Mouse (Mus musculus) CH12.LX (cell line): ENCODE measurements around the gene Ndufaf5. TPM values are rescaled to one million over a fixed set of nuclear protein-coding genes. Genes with fewer than 3 reads are reported as not detected.

Source experiments
- DNase-seq: peaks from one replicate; pipeline ENCODE4 v3.0.0-alpha.2; 2013; ENCODE audit errors: extremely low read depth
- H3K27ac ChIP-seq: 2 replicates; pipeline ENCODE4 v1.5.1; 2012; ENCODE audit warnings: low read depth, mild to moderate bottlenecking, control low read depth, moderate library complexity; ENCODE audit not compliant: insufficient read depth
- H3K27me3 ChIP-seq: replicated peaks from 2 replicates; pipeline ENCODE3; 2012; ENCODE audit warnings: inconsistent platforms
- H3K36me3 ChIP-seq, 2 experiments: replicated peaks in 1 of 2; 2 replicates each; pipeline versions ENCODE3 to v1.6.1; 2012; ENCODE audit warnings: inconsistent platforms in 1 of 2, low read length in 1 of 2, mild to moderate bottlenecking in 1 of 2, mixed read lengths in 1 of 2, moderate library complexity in 1 of 2; ENCODE audit not compliant: control insufficient read depth in 1 of 2, insufficient read depth in 1 of 2
- H3K4me1 ChIP-seq, 2 experiments: 2 replicates each; pipeline ENCODE4 v1.6.1; 2012; ENCODE audit warnings: inconsistent platforms in 1 of 2, moderate library complexity in 1 of 2; ENCODE audit not compliant: insufficient read depth in 2 of 2, control insufficient read depth in 1 of 2
- H3K4me2 ChIP-seq: 2 replicates; pipeline ENCODE4 v1.6.1; 2012; ENCODE audit warnings: low read depth, mild to moderate bottlenecking, control low read depth; ENCODE audit not compliant: poor library complexity, insufficient read depth, severe bottlenecking
- H3K4me3 ChIP-seq, 3 experiments: fragments of 150-350 bp in 1 of 3; sonication (generic) in 1 of 3; replicated peaks in 1 of 3; 2 replicates each; pipeline versions ENCODE3 to v1.5.1; 2011 to 2012; ENCODE audit warnings: low read depth in 2 of 3, low read length in 2 of 3, mild to moderate bottlenecking in 2 of 3, moderate library complexity in 2 of 3, control low read depth in 1 of 3, improper control_type of control experiment in 1 of 3, inconsistent platforms in 1 of 3, mixed read lengths in 1 of 3; ENCODE audit not compliant: poor library complexity in 1 of 3
- H3K79me2 ChIP-seq: replicated peaks from 2 replicates; pipeline ENCODE4 v1.6.1; 2012; ENCODE audit warnings: mild to moderate bottlenecking, moderate library complexity; ENCODE audit not compliant: control insufficient read depth, poor library complexity, insufficient read depth, severe bottlenecking; ENCODE audit errors: extremely low read depth
- H3K9ac ChIP-seq: 2 replicates; pipeline ENCODE4 v1.6.1; 2012; ENCODE audit warnings: low read depth, mild to moderate bottlenecking, control low read depth, moderate library complexity; ENCODE audit not compliant: insufficient read depth
- H3K9me3 ChIP-seq: replicated peaks from 2 replicates; pipeline ENCODE3; 2012; ENCODE audit warnings: low read length, inconsistent platforms, mixed read lengths
- CHD1 ChIP-seq: IDR thresholded peaks from 2 replicates; pipeline ENCODE4 v1.6.1; 2012; ENCODE audit warnings: low read depth, low read length, improper control_type of control experiment, inconsistent platforms
- CHD2 ChIP-seq: IDR thresholded peaks from 2 replicates; pipeline ENCODE4 v1.6.1; 2011; ENCODE audit warnings: low read length, improper control_type of control experiment
- E2F4 ChIP-seq: IDR thresholded peaks from 2 replicates; pipeline ENCODE4 v1.6.1; 2011; ENCODE audit warnings: low read depth, low read length, improper control_type of control experiment; ENCODE audit not compliant: insufficient replicate concordance
- ELF1 ChIP-seq: IDR thresholded peaks from 2 replicates; pipeline ENCODE4 v1.6.1; 2014; ENCODE audit warnings: low read depth, mild to moderate bottlenecking, inconsistent platforms, low read length, improper control_type of control experiment
- ETS1 ChIP-seq: conservative IDR thresholded peaks from 2 replicates; pipeline ENCODE4 v1.6.1; 2012; ENCODE audit warnings: low read depth, mild to moderate bottlenecking, inconsistent platforms, low read length, improper control_type of control experiment, moderate library complexity
- HCFC1 ChIP-seq: IDR thresholded peaks from 2 replicates; pipeline ENCODE4 v1.6.1; 2012; ENCODE audit warnings: low read depth, mild to moderate bottlenecking, inconsistent platforms, low read length, improper control_type of control experiment
- IRF4 ChIP-seq: IDR thresholded peaks from 2 replicates; pipeline ENCODE4 v1.6.1; 2014; ENCODE audit warnings: low read depth, mild to moderate bottlenecking, inconsistent platforms, low read length, improper control_type of control experiment
- MAFK ChIP-seq: IDR thresholded peaks from 2 replicates; pipeline ENCODE4 v1.6.1; 2011; ENCODE audit warnings: low read length, improper control_type of control experiment; ENCODE audit not compliant: insufficient replicate concordance
- MAZ ChIP-seq: IDR thresholded peaks from 2 replicates; pipeline ENCODE4 v1.6.1; 2012; ENCODE audit warnings: low read depth, mild to moderate bottlenecking, inconsistent platforms, low read length, improper control_type of control experiment, moderate library complexity
- MXI1 ChIP-seq: IDR thresholded peaks from 2 replicates; pipeline ENCODE4 v1.6.1; 2011; ENCODE audit warnings: mild to moderate bottlenecking, low read depth, low read length, improper control_type of control experiment
- MYC ChIP-seq: IDR thresholded peaks from 2 replicates; pipeline ENCODE4 v1.6.1; 2011; ENCODE audit warnings: low read depth, mild to moderate bottlenecking, improper control_type of control experiment, low read length
- NELFE ChIP-seq: IDR thresholded peaks from 2 replicates; pipeline ENCODE4 v1.6.1; 2011; ENCODE audit warnings: low read depth, low read length, improper control_type of control experiment
- NRF1 ChIP-seq: IDR thresholded peaks from 2 replicates; pipeline ENCODE4 v1.6.1; 2014; ENCODE audit warnings: low read depth, mild to moderate bottlenecking, inconsistent platforms, low read length, improper control_type of control experiment, moderate library complexity
- PAX5 ChIP-seq: IDR thresholded peaks from 2 replicates; pipeline ENCODE4 v1.6.1; 2012; ENCODE audit warnings: low read length, inconsistent platforms, mixed read lengths
- POLR2A ChIP-seq: IDR thresholded peaks from 2 replicates; pipeline ENCODE4 v1.6.1; 2011; ENCODE audit warnings: low read depth, mild to moderate bottlenecking, improper control_type of control experiment, low read length
- RCOR1 ChIP-seq: conservative IDR thresholded peaks from 2 replicates; pipeline ENCODE4 v1.6.1; 2012; ENCODE audit warnings: low read depth, mild to moderate bottlenecking, inconsistent platforms, low read length, improper control_type of control experiment
- SMC3 ChIP-seq: IDR thresholded peaks from 2 replicates; pipeline ENCODE4 v1.6.1; 2011; ENCODE audit warnings: low read depth, low read length, improper control_type of control experiment
- TBP ChIP-seq: conservative IDR thresholded peaks from 2 replicates; pipeline ENCODE4 v1.6.1; 2011; ENCODE audit warnings: low read depth, low read length, improper control_type of control experiment
- TCF12 ChIP-seq: IDR thresholded peaks from 2 replicates; pipeline ENCODE4 v1.6.1; 2014; ENCODE audit warnings: low read depth, mild to moderate bottlenecking, inconsistent platforms, low read length, improper control_type of control experiment
- USF1 ChIP-seq: IDR thresholded peaks from 2 replicates; pipeline ENCODE4 v1.6.1; 2014; ENCODE audit warnings: low read depth, mild to moderate bottlenecking, inconsistent platforms, low read length, improper control_type of control experiment
- USF2 ChIP-seq: conservative IDR thresholded peaks from 2 replicates; pipeline ENCODE4 v1.6.1; 2011; ENCODE audit warnings: low read depth, low read length, improper control_type of control experiment
- ZKSCAN1 ChIP-seq: IDR thresholded peaks from 2 replicates; pipeline ENCODE4 v1.6.1; 2012; ENCODE audit warnings: low read depth, inconsistent platforms, low read length, improper control_type of control experiment, borderline replicate concordance
- ZNF384 ChIP-seq: IDR thresholded peaks from 2 replicates; pipeline ENCODE4 v1.6.1; 2012; ENCODE audit warnings: low read depth, low read length, improper control_type of control experiment, inconsistent platforms
- dilution Hi-C: fragments of 300-500 bp; cut with MboI; formaldehyde crosslinking; loops from 2 replicates; pipeline ENCODE4 v1.14.3; 2020; ENCODE audit warnings: low sequenced_read_pairs; ENCODE audit not compliant: extremely low pct_unique_long_range_greater_than_20kb, extremely low pct_ligation_motif_present
- in situ Hi-C: fragments of 300-500 bp; cut with MboI; formaldehyde crosslinking; loops from 3 replicates; pipeline ENCODE4 v1.14.3; 2019; ENCODE audit warnings: low sequenced_read_pairs, low pct_ligation_motif_present, low pct_unique_long_range_greater_than_20kb, mixed read lengths
- polyA plus RNA-seq: library from polyadenylated mRNA; unstranded; fragments of >175 nt; gene quantifications from 2 replicates; pipeline ENCODE4 v1.2.1, GENCODE M21; 2012; ENCODE audit warnings: low read depth; ENCODE audit not compliant: insufficient read length
- total RNA-seq, 2 experiments: library from RNA; depleted of rRNA; stranded (reverse); fragments of 300-350 nt in 1 of 2; fragments of >200 nt in 1 of 2; gene quantifications; 2 replicates each; pipeline ENCODE4 v1.2.3; 2012 to 2014

Ndufaf5 gene
- total and polyA plus RNA-seq, 3 experiments, result 19.3 to 39.5 (median 21.1) TPM

DNA sequence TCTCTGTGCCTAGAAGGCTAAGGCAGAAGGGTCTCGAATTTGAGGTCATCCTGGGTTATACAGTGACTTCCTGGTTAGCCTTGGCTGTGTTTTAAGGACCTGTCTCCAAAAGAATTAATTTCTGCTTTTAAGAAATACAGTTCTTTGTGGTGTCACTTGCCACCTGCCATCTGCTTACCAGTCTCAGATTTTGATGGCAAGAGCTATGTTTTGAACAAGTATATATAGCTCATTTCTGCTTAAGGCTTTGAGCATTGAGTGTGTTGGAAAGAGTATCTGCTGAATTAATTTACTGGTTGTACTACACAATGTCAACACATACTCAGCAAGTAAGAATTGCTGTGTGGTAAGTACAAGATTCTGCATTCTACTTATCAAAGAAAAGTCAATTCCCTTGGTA lies 59.8 kb downstream of the Ndufaf5 start:
- DNase-seq, result no peak
- Histone ChIP-seq H3K4me3 (no peak overlapping the region), H3K79me2 (no peaks in the 10 kb centered on the region), H3K27me3 (no peaks in the 10 kb centered on the region), H3K27ac (no peak overlapping the region), H3K9ac (no peak overlapping the region), H3K9me3 (no peaks in the 10 kb centered on the region), H3K4me1 (no peaks in the 10 kb centered on the region), H3K4me2 (no peak overlapping the region), H3K36me3 (no peaks in the 10 kb centered on the region)
- in situ Hi-C loops (no loop called here), dilution Hi-C loops (no loop called here)
- TF ChIP-seq ELF1 (no peak), NRF1 (no peak), MYC (no peak), MAFK (no peak), IRF4 (no peak), ETS1 (no peak), E2F4 (no peak), NELFE (no peak), MXI1 (no peak), SMC3 (no peak), HCFC1 (no peak), MAZ (no peak), PAX5 (no peak), RCOR1 (no peak), TCF12 (no peak), TBP (no peak), CHD2 (no peak), POLR2A (no peak), ZKSCAN1 (no peak), CHD1 (no peak)
- TF ChIP-seq, all 38 proteins: peak for 0

GRCm38 (mm10) chr2:140237245-140237644 lies 66.8 kb downstream of the Ndufaf5 start:
- no peaks in the 10 kb centered on the region for H3K4me1 ChIP-seq
- no peak for DNase-seq
- no peak overlapping the region for H3K9ac ChIP-seq
- TF ChIP-seq USF1, result no peak
- TF ChIP-seq MXI1, result no peak
- no peak for TF ChIP-seq IRF4
- TF ChIP-seq USF2, result no peak
- no peak for TF ChIP-seq ZNF384
- TF ChIP-seq MYC, result no peak
- no peak for TF ChIP-seq CHD1
- in situ Hi-C loops (no loop called here), dilution Hi-C loops (no loop called here)
- H3K27me3 ChIP-seq, result no peaks in the 10 kb centered on the region
- no peaks in the 10 kb centered on the region for H3K9me3 ChIP-seq
- no peaks in the 10 kb centered on the region for H3K36me3 ChIP-seq
- no peak overlapping the region for H3K27ac ChIP-seq
- no peaks in the 10 kb centered on the region for H3K79me2 ChIP-seq
- no peak overlapping the region for H3K4me2 ChIP-seq
- no peak overlapping the region for H3K4me3 ChIP-seq
